Mouse (Mus musculus) forebrain, embryonic 12.5 days (tissue): ENCODE results near the gene Tcte1. TPM values are rescaled to one million over a fixed set of nuclear protein-coding genes. Genes with fewer than 3 reads are reported as not detected.

Source experiments
- ATAC-seq: fragments of 200-750 bp; cut with Nextera tagmentation; 2 replicates; pipeline ENCODE4 v1.8.0; 2017; ENCODE audit warnings: moderate TSS enrichment; ENCODE audit not compliant: low FRiP score
- H3K27ac ChIP-seq: fragments of 300-500 bp; sonication (generic); 2 replicates; pipeline ENCODE4 v1.5.1; 2016; ENCODE audit warnings: mild to moderate bottlenecking
- H3K27me3 ChIP-seq: fragments of 300-500 bp; sonication (generic); 2 replicates; pipeline ENCODE4 v1.6.1; 2016; ENCODE audit warnings: mild to moderate bottlenecking
- H3K36me3 ChIP-seq: fragments of 300-500 bp; sonication (generic); replicated peaks from 2 replicates; pipeline ENCODE4 v1.6.1; 2016; ENCODE audit warnings: mild to moderate bottlenecking
- H3K4me1 ChIP-seq: fragments of 300-500 bp; sonication (generic); 2 replicates; pipeline ENCODE4 v1.6.1; 2016
- H3K4me2 ChIP-seq: fragments of 300-500 bp; sonication (generic); 2 replicates; pipeline ENCODE4 v1.6.1; 2016; ENCODE audit warnings: mild to moderate bottlenecking, moderate library complexity
- H3K4me3 ChIP-seq: fragments of 300-500 bp; sonication (generic); replicated peaks from 2 replicates; pipeline ENCODE4 v1.5.1; 2016; ENCODE audit warnings: mild to moderate bottlenecking
- H3K9ac ChIP-seq: fragments of 300-500 bp; sonication (generic); 2 replicates; pipeline ENCODE4 v1.6.1; 2016; ENCODE audit warnings: mild to moderate bottlenecking
- H3K9me3 ChIP-seq: fragments of 300-500 bp; sonication (generic); 2 replicates; pipeline ENCODE4 v1.6.1; 2016
- WGBS: fragments of 180-500 bp; shearing (Covaris S2); methylation state at CpG from one replicate; pipeline ENCODE4 v1.1.7; 2016; 5-methylcytosine and 5-hydroxymethylcytosine counted together
- polyA plus RNA-seq: library from polyadenylated mRNA; unstranded; fragments of >200 nt; fragmentation: Nextera tagmentation; extraction: Ambion mirVana; gene quantifications from 2 replicates; pipeline ENCODE4 v1.2.1, GENCODE M21; 2016

Gene Tcte1
- polyA plus RNA-seq, 1 experiment from 2014 or later, result 2.4 TPM

DNA sequence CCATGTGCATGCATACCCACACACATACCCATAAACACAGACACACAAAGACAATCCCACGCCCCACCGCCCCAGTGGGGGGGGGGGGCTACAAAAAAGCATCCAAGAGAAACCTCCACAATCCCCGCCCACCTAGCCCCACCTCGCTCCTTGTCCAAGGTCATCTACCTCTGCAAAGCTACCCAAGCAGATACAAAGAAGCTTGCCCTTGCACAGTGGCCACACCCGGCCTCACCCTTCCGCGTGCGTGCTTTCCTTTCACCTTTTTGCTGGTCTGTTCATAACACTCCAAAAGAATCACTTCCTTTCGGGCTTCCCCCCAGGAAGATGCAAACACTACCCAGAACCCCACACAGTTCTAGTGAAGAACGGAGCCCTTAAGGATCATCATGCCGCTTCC, 27.8 kb upstream of the Tcte1 start:
- Histone ChIP-seq H3K9ac (no peak overlapping the region), H3K36me3 (no peaks in the 10 kb centered on the region), H3K4me3 (no peak overlapping the region), H3K4me1 (no peaks in the 10 kb centered on the region), H3K4me2 (no peak overlapping the region), H3K9me3 (no peaks in the 10 kb centered on the region), H3K27ac (no peak overlapping the region), H3K27me3 (peaks cover 9% of the 10 kb centered on the region)
- WGBS, result 76% methylated on average over 11 of the region's 11 CpGs
- no peak for ATAC-seq

DNA sequence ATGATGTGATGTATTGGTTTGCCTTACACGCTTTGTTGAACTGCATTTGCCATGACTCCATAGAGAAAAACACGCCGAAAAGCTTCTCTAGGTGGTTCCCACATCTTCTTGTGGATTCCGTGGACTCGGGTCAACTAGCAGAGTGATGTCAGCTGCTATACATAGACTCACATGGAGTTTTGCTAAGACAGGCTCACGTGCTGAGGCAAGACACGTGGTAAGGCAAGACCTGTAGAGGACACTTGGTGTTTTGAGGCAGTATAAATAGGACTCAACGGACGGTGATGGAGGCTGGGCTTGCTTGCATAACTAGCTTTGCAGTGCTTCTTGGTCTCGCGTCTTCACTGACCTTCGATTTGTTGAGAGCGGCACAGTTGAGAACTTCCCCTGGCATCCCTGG, 24.8 kb upstream of the Tcte1 start:
- WGBS, result 82% methylated on average over 13 of the region's 13 CpGs
- no peak overlapping the region for H3K27ac ChIP-seq
- no peak for ATAC-seq
- H3K27me3 ChIP-seq, result peaks cover 5% of the 10 kb centered on the region
- no peaks in the 10 kb centered on the region for H3K9me3 ChIP-seq
- no peak overlapping the region for H3K4me2 ChIP-seq
- no peaks in the 10 kb centered on the region; the same call in 1 of the 2 replicates for H3K4me1 ChIP-seq
- no peak overlapping the region for H3K4me3 ChIP-seq
- H3K9ac ChIP-seq, result no peak overlapping the region
- H3K36me3 ChIP-seq, result no peaks in the 10 kb centered on the region

DNA sequence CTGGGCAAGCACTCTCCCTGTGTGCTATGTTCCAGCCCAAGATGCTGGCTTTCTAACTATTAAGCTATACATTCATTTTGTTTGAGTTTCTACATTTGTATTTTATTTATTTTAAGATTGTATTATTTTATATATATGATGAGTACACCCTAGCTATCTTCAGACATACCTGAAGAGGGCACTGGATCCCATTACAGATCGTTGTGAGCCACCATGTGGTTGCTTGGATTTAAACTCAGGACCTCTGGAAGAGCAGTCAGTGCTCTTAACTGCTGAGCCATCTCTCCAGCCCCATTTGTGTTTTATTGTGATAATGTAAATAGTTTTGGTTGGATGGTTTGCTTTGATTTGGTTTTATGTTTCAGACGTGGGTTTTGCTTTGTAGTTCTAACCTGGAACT, 23.7 kb upstream of the Tcte1 start:
- no peaks in the 10 kb centered on the region for H3K9me3 ChIP-seq
- H3K4me1 ChIP-seq, result no peaks in the 10 kb centered on the region; the same call in 1 of the 2 replicates
- no peak overlapping the region for H3K27ac ChIP-seq
- H3K36me3 ChIP-seq, result no peaks in the 10 kb centered on the region
- no peak overlapping the region for H3K4me2 ChIP-seq
- ATAC-seq, result no peak
- H3K4me3 ChIP-seq, result no peak overlapping the region
- H3K27me3 ChIP-seq, result peaks cover 5% of the 10 kb centered on the region
- 45% methylated on average over 2 of the region's 2 CpGs for WGBS
- H3K9ac ChIP-seq, result no peak overlapping the region

GRCm38 (mm10) chr17:45500981-45501380, 22.3 kb upstream of the Tcte1 start:
- H3K9me3 ChIP-seq, result no peaks in the 10 kb centered on the region
- H3K9ac ChIP-seq, result no peak overlapping the region
- H3K4me1 ChIP-seq, result peaks cover 3% of the 10 kb centered on the region
- no peaks in the 10 kb centered on the region for H3K27me3 ChIP-seq
- no peak for ATAC-seq
- 55% methylated on average over 4 of the region's 4 CpGs for WGBS
- H3K4me3 ChIP-seq, result no peak overlapping the region
- no peak overlapping the region for H3K27ac ChIP-seq
- no peaks in the 10 kb centered on the region for H3K36me3 ChIP-seq
- no peak overlapping the region for H3K4me2 ChIP-seq

- H3K27me3 ChIP-seq, result no peaks in the 10 kb centered on the region
- no peak overlapping the region for H3K4me2 ChIP-seq
- H3K27ac ChIP-seq, result no peak overlapping the region
- no peaks in the 10 kb centered on the region for H3K9me3 ChIP-seq
- H3K4me1 ChIP-seq, result peaks cover 11% of the 10 kb centered on the region
- no peak overlapping the region for H3K9ac ChIP-seq
- H3K36me3 ChIP-seq, result no peaks in the 10 kb centered on the region
- ATAC-seq, result no peak
- 65% methylated on average over 4 of the region's 4 CpGs for WGBS
- no peak overlapping the region for H3K4me3 ChIP-seq
These were observed 20.9 kb upstream of the Tcte1 start for GRCm38 (mm10) chr17:45502324-45502723.

DNA sequence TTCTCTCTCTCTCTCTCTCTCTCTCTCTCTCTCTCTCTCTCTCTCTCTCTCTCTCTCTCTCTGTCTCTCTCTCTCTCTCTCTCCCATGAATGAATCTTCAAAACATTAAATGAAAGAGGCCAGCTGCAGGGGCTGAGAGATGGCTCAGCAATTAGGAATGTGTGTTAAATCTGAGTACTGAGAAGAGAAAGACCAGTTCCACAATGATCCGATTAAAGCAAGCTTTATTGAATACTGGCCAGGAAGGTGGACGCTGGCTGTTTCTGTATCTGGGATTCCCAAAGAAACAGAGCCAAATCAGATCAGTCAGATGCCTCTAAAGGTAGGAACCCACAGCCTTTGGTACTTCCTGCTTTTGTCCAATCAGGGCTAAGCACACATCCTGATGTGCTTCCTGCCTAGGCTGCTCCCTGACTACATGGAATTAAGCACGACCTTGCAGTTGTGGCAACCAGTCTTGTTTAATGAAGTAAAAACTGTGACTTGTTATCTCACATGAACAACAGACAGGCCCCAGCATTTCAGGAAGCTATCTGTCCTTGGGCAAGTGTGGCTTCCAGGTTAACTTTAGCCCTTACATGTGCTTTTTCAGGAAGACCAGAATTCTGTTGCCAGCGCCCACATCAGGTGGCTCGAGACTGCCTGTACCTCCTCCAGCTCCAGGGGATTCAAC, 19.8 kb upstream of the Tcte1 start:
- Histone ChIP-seq H3K4me1 (peaks cover 13% of the 10 kb centered on the region), H3K4me2 (no peak overlapping the region), H3K36me3 (peaks cover 2% of the 10 kb centered on the region; the same call in 1 of the 2 replicates), H3K4me3 (no peak overlapping the region), H3K27ac (no peak overlapping the region), H3K27me3 (no peaks in the 10 kb centered on the region), H3K9ac (no peak overlapping the region), H3K9me3 (no peaks in the 10 kb centered on the region)
- WGBS, result 69% methylated on average over 5 of the region's 5 CpGs
- no peak for ATAC-seq

- WGBS, result 69% methylated on average over 6 of the region's 6 CpGs
- H3K4me2 ChIP-seq, result 0 out of 2 replicates have a peak overlapping the region, but pooled peaks have one; percentile 45
- no peaks in the 10 kb centered on the region for H3K9me3 ChIP-seq
- no peak overlapping the region for H3K9ac ChIP-seq
- H3K27me3 ChIP-seq, result no peaks in the 10 kb centered on the region
- peaks cover 13% of the 10 kb centered on the region for H3K4me1 ChIP-seq
- no peak overlapping the region for H3K4me3 ChIP-seq
- no peak overlapping the region for H3K27ac ChIP-seq
- ATAC-seq, result peak; percentile 20; the same call in 1 of the 2 replicates
- H3K36me3 ChIP-seq, result peaks cover 19% of the 10 kb centered on the region
These were observed 17.2 kb upstream of the Tcte1 start for GRCm38 (mm10) chr17:45505941-45506465.

GRCm38 (mm10) chr17:45506700-45507189, 16.5 kb upstream of the Tcte1 start, which contains the start of gene Aars2:
Gene Aars2, plus strand, starts transcription at chr17:45506841.
- H3K27me3 ChIP-seq, result no peaks in the 10 kb centered on the region
- peak within 1 kb of the TSS; percentile 75 for H3K4me3 ChIP-seq
- H3K27ac ChIP-seq, result peak within 1 kb of the TSS; percentile 84
- H3K4me1 ChIP-seq, result peaks cover 13% of the 10 kb centered on the region
- peaks cover 19% of the 10 kb centered on the region for H3K36me3 ChIP-seq
- H3K9ac ChIP-seq, result peak within 1 kb of the TSS; percentile 67
- H3K9me3 ChIP-seq, result no peaks in the 10 kb centered on the region
- peak; percentile 95 for ATAC-seq
- peak within 1 kb of the TSS; percentile 45 for H3K4me2 ChIP-seq
- WGBS, result under 1% methylated on average over 42 of the region's 42 CpGs

- Histone ChIP-seq H3K27me3 (no peaks in the 10 kb centered on the region), H3K36me3 (peaks cover 19% of the 10 kb centered on the region), H3K4me3 (no peak overlapping the region), H3K9me3 (no peaks in the 10 kb centered on the region), H3K4me2 (no peak overlapping the region), H3K4me1 (peaks cover 11% of the 10 kb centered on the region), H3K27ac (no peak overlapping the region), H3K9ac (no peak overlapping the region)
- no peak for ATAC-seq
- WGBS, result 90% methylated on average over 4 of the region's 4 CpGs
These were observed 12.4 kb upstream of the Tcte1 start for GRCm38 (mm10) chr17:45510871-45511270.

DNA sequence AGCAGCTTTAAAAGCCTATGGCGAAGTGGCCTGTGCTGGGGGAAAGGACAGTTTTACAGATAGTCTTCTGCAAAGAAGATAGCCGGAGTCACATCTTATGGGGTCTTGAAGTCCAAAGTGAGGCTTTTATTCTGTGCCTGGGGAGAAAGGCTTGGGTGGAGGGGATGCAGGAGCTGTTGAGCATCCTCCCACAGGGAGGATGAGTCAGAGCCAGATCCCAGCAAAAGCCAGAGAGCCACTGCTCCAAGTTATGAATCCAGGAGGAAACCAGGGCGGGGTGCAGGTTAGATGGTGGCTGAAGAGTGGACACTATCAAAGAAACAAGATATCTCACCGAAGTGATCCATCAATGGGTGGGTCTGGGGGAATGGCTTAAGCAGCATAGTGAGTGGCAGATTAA, 11.5 kb upstream of the Tcte1 start:
- Histone ChIP-seq H3K4me3 (no peak overlapping the region), H3K36me3 (peaks cover 19% of the 10 kb centered on the region), H3K9ac (no peak overlapping the region), H3K4me1 (peaks cover 4% of the 10 kb centered on the region; the same call in 1 of the 2 replicates), H3K27ac (no peak overlapping the region), H3K4me2 (no peak overlapping the region), H3K27me3 (no peaks in the 10 kb centered on the region), H3K9me3 (no peaks in the 10 kb centered on the region)
- WGBS, result 93% methylated on average over 4 of the region's 4 CpGs
- no peak for ATAC-seq

GRCm38 (mm10) chr17:45515204-45515726, 8.0 kb upstream of the Tcte1 start:
- Histone ChIP-seq H3K36me3 (peaks cover 26% of the 10 kb centered on the region), H3K4me1 (no peaks in the 10 kb centered on the region), H3K4me3 (no peak overlapping the region), H3K9me3 (no peaks in the 10 kb centered on the region), H3K27ac (no peak overlapping the region), H3K4me2 (no peak overlapping the region), H3K27me3 (no peaks in the 10 kb centered on the region), H3K9ac (no peak overlapping the region)
- WGBS, result 51% methylated on average over 15 of the region's 15 CpGs
- no peak for ATAC-seq

- 88% methylated on average over 10 of the region's 10 CpGs for WGBS
- Histone ChIP-seq H3K36me3 (peaks cover 29% of the 10 kb centered on the region), H3K4me3 (no peak overlapping the region), H3K27me3 (no peaks in the 10 kb centered on the region), H3K4me2 (no peak overlapping the region), H3K4me1 (no peaks in the 10 kb centered on the region), H3K9ac (no peak overlapping the region), H3K9me3 (no peaks in the 10 kb centered on the region), H3K27ac (no peak overlapping the region)
- ATAC-seq, result no peak
These were observed 7.4 kb upstream of the Tcte1 start for GRCm38 (mm10) chr17:45515806-45516205.
